Comparison of ENCODE assay signal across 9 mouse cellular contexts in genomic region chr9:22372760-22373159, GRCm38 (mm10). TPM values are rescaled to one million over a fixed set of nuclear protein-coding genes. Genes with fewer than 3 reads are reported as not detected.
DNase-seq lines count a peak whose midpoint lies in the region; ATAC-seq and TF ChIP-seq lines count a peak whose summit lies in the region.
"Had no signal": no experiment of that assay in that cellular context is flagged by ENCODE, and none has a peak within 500 bp of the region (broad histone marks: within the 10 kb centered on the region; RNA-seq: fewer than 3 reads in every experiment).

No protein-coding gene starts in this region.

- 98% methylated on average over 4 of the region's 4 CpGs for WGBS in intestine, postnatal 0 days
- WGBS in intestine, embryonic 16.5 days, result 97% methylated on average over 4 of the region's 4 CpGs
- 98% methylated on average over 4 of the region's 4 CpGs for WGBS in spleen, adult 2 months
- WGBS in stomach, postnatal 0 days, result 94% methylated on average over 4 of the region's 4 CpGs

- TF ChIP-seq POLR2A in spleen, adult 2 months (IDR thresholded peaks at IDR 0.05; ENCODE audit: low read depth, low read length), result no peak

- peaks cover 55% of the 10 kb centered on the region for H3K36me3 ChIP-seq in intestine, postnatal 0 days (ENCODE audit: control insufficient read depth, insufficient read depth)
- H3K36me3 ChIP-seq in intestine, embryonic 16.5 days (ENCODE audit: control insufficient read depth, insufficient read depth, low read length), result peaks cover 34% of the 10 kb centered on the region
- no peaks in the 10 kb centered on the region for H3K36me3 ChIP-seq in spleen, adult 2 months (ENCODE audit: control insufficient read depth, insufficient read depth, low read length)
- H3K36me3 ChIP-seq in stomach, postnatal 0 days (ENCODE audit: control insufficient read depth, insufficient read depth, low read length), result peaks cover 10% of the 10 kb centered on the region

- TF ChIP-seq CTCF in intestine, postnatal 0 days (IDR thresholded peaks at IDR 0.05; ENCODE audit: low read depth), result peak; percentile 52
- peak; percentile 4; the same call in 1 of the 2 replicates for TF ChIP-seq CTCF in spleen, adult 2 months (IDR thresholded peaks at IDR 0.05; ENCODE audit: extremely low read depth, insufficient read depth, insufficient read length, insufficient replicate concordance)
- peak; percentile 48 for TF ChIP-seq CTCF in stomach, postnatal 0 days (IDR thresholded peaks at IDR 0.05; ENCODE audit: low read depth)

- H3K9ac ChIP-seq in intestine, postnatal 0 days (ENCODE audit: low read depth, low read length), result no peak overlapping the region
- H3K9ac ChIP-seq in intestine, embryonic 16.5 days (ENCODE audit: low read depth, low read length), result no peak overlapping the region
- H3K9ac ChIP-seq in stomach, postnatal 0 days (ENCODE audit: low read length), result no peak overlapping the region

- H3K27ac ChIP-seq in intestine, postnatal 0 days (ENCODE audit: low read depth, low read length), result no peak overlapping the region; the same call in 1 of the 2 replicates
- H3K27ac ChIP-seq in intestine, embryonic 16.5 days (ENCODE audit: low read length), result no peak overlapping the region
- no peak overlapping the region for H3K27ac ChIP-seq in spleen, adult 2 months (ENCODE audit: insufficient read depth, low read length)
- H3K27ac ChIP-seq in stomach, postnatal 0 days (replicated peaks), result no peak overlapping the region
- H3K27ac ChIP-seq: forebrain, embryonic 10.5 days had no signal

- no peak overlapping the region for H3K4me3 ChIP-seq in intestine, postnatal 0 days (ENCODE audit: low read depth, low read length)
- no peak overlapping the region for H3K4me3 ChIP-seq in intestine, embryonic 16.5 days (ENCODE audit: low read length)
- H3K4me3 ChIP-seq in spleen, adult 2 months (ENCODE audit: extremely low read depth, insufficient read depth, insufficient read length), result no peak overlapping the region
- no peak overlapping the region for H3K4me3 ChIP-seq in stomach, postnatal 0 days (ENCODE audit: low read depth, low read length)
- H3K4me3 ChIP-seq: forebrain, embryonic 10.5 days had no signal

- H3K9me3 ChIP-seq in intestine, postnatal 0 days (ENCODE audit: control insufficient read depth), result no peaks in the 10 kb centered on the region
- no peaks in the 10 kb centered on the region for H3K9me3 ChIP-seq in intestine, embryonic 16.5 days (ENCODE audit: control insufficient read depth, low read length)
- H3K9me3 ChIP-seq in stomach, postnatal 0 days (ENCODE audit: control insufficient read depth, low read length), result no peaks in the 10 kb centered on the region
- H3K9me3 ChIP-seq: forebrain, embryonic 10.5 days had no signal

- H3K4me2 ChIP-seq in intestine, postnatal 0 days (replicated peaks; ENCODE audit: low read depth), result no peak overlapping the region
- no peak overlapping the region for H3K4me2 ChIP-seq in intestine, embryonic 16.5 days (ENCODE audit: low read depth, low read length)
- no peak overlapping the region for H3K4me2 ChIP-seq in stomach, postnatal 0 days (replicated peaks; ENCODE audit: low read depth)

- H3K4me1 ChIP-seq in intestine, postnatal 0 days (replicated peaks; ENCODE audit: control insufficient read depth, insufficient read depth, low read length), result no peaks in the 10 kb centered on the region
- H3K4me1 ChIP-seq in intestine, embryonic 16.5 days (ENCODE audit: control insufficient read depth, insufficient read depth, low read length), result no peaks in the 10 kb centered on the region
- no peaks in the 10 kb centered on the region for H3K4me1 ChIP-seq in spleen, adult 2 months (ENCODE audit: control insufficient read depth, insufficient read depth, insufficient read length)
- H3K4me1 ChIP-seq in stomach, postnatal 0 days (replicated peaks; ENCODE audit: control insufficient read depth, insufficient read depth), result no peaks in the 10 kb centered on the region
- H3K4me1 ChIP-seq: forebrain, embryonic 10.5 days had no signal

- TF ChIP-seq EP300 in stomach, postnatal 0 days (optimal IDR thresholded peaks at IDR 0.05), result no peak

- no peak for ATAC-seq in intestine, postnatal 0 days
- ATAC-seq in intestine, embryonic 16.5 days, result no peak
- ATAC-seq in stomach, postnatal 0 days (ENCODE audit: low FRiP score, low TSS enrichment), result no peak

- no peaks in the 10 kb centered on the region for H3K27me3 ChIP-seq in intestine, postnatal 0 days (replicated peaks; ENCODE audit: control insufficient read depth, insufficient read depth, low read length)
- H3K27me3 ChIP-seq in intestine, embryonic 16.5 days (replicated peaks; ENCODE audit: control insufficient read depth, insufficient read depth, low read length), result no peaks in the 10 kb centered on the region
- no peaks in the 10 kb centered on the region for H3K27me3 ChIP-seq in spleen, adult 2 months (ENCODE audit: control insufficient read depth, insufficient read depth, low read length)
- H3K27me3 ChIP-seq in stomach, postnatal 0 days (ENCODE audit: control insufficient read depth, insufficient read depth, low read length), result no peaks in the 10 kb centered on the region

- DNase-seq in spleen, adult 2 months (ENCODE audit: low read depth in 1 of 2, low spot score in 2 of 2), result no peak
- DNase-seq in spleen, postnatal 14 days (ENCODE audit: low spot score in 2 of 2), result no peak
- DNase-seq in adipocyte (ENCODE audit: low spot score), result peak; percentile 24
- no peak for DNase-seq in stomach, postnatal 0 days (ENCODE audit: low spot score)
- no peak for DNase-seq in urinary bladder, adult 2 months (ENCODE audit: low spot score)
- DNase-seq in urinary bladder, postnatal 14 days (ENCODE audit: low spot score), result no peak

RNA-seq across cellular contexts. Expression of gene Anln, which starts 16.2 kb away (rescaled TPM):
- polyA plus RNA-seq in intestine, postnatal 0 days (2015; fragmentation: Nextera tagmentation; extraction: Ambion mirVana), result 9.9 and 10.9 TPM in 2 replicates
- polyA plus RNA-seq in intestine, embryonic 16.5 days (2015; fragmentation: Nextera tagmentation; extraction: Ambion mirVana), result 35.7 and 36.0 TPM in 2 replicates
- polyA plus RNA-seq in spleen, adult 2 months (2012; rRNA removed), result 1.3 and 1.7 TPM in 2 replicates
- polyA plus RNA-seq in stomach, postnatal 0 days (2015; fragmentation: Nextera tagmentation; extraction: Ambion mirVana), result 13.3 and 15.7 TPM in 2 replicates
- 5.2 and 6.6 TPM in 2 replicates for polyA plus RNA-seq in urinary bladder, adult 2 months (2012; rRNA removed)

RNA-seq across cellular contexts. Expression of gene 9530077C05Rik, which starts 38.6 kb away (rescaled TPM):
- 1.8 and 2.0 TPM in 2 replicates for polyA plus RNA-seq in intestine, postnatal 0 days (2015; fragmentation: Nextera tagmentation; extraction: Ambion mirVana)
- 3.0 and 3.4 TPM in 2 replicates for polyA plus RNA-seq in intestine, embryonic 16.5 days (2015; fragmentation: Nextera tagmentation; extraction: Ambion mirVana)
- 0.21 and 0.36 TPM in 2 replicates for polyA plus RNA-seq in spleen, adult 2 months (2012; rRNA removed)
- polyA plus RNA-seq in stomach, postnatal 0 days (2015; fragmentation: Nextera tagmentation; extraction: Ambion mirVana), result 2.2 and 2.8 TPM in 2 replicates
- polyA plus RNA-seq in urinary bladder, adult 2 months (2012; rRNA removed), result 3.3 and 3.5 TPM in 2 replicates
